Mouse (Mus musculus) urinary bladder, postnatal 36 days (tissue): ENCODE results near the gene Lemd1.
A peak's percentile ranks its signal among the peaks of the same experiment; 100 is the strongest.

Source experiments
- DNase-seq, 2 experiments: peaks; one replicate each; pipeline ENCODE4 v3.0.0; 2022; ENCODE audit warnings: low spot score in 2 of 2, mixed read lengths in 1 of 2

The Lemd1 gene

GRCm38 (mm10) chr1:132200562-132201510, 9.6 kb downstream of the Lemd1 start:
- DNase-seq = no peak

GRCm38 (mm10) chr1:132201511-132201860, 10.3 kb downstream of the Lemd1 start:
- no peak for DNase-seq

- no peak for DNase-seq
Observed at GRCm38 (mm10) chr1:132201936-132202335, 10.7 kb downstream of the Lemd1 start.

- DNase-seq = no peak
Observed at GRCm38 (mm10) chr1:132202771-132203170, 11.5 kb downstream of the Lemd1 start.

GRCm38 (mm10) chr1:132205958-132206357, 14.7 kb downstream of the Lemd1 start:
- no peak for DNase-seq

GRCm38 (mm10) chr1:132206828-132207227, 15.6 kb downstream of the Lemd1 start:
- DNase-seq = no peak

- no peak for DNase-seq
Observed at GRCm38 (mm10) chr1:132208154-132208553, 16.9 kb downstream of the Lemd1 start.

GRCm38 (mm10) chr1:132209400-132209799, 18.2 kb downstream of the Lemd1 start:
- DNase-seq = no peak

- DNase-seq = no peak
Observed at GRCm38 (mm10) chr1:132210922-132211321, 19.7 kb downstream of the Lemd1 start.

- no peak for DNase-seq
Observed at GRCm38 (mm10) chr1:132211672-132212071, 20.4 kb downstream of the Lemd1 start.

GRCm38 (mm10) chr1:132212218-132212617, 21.0 kb downstream of the Lemd1 start:
- DNase-seq = peak; percentile 37 to 55

GRCm38 (mm10) chr1:132213076-132213475, 21.8 kb downstream of the Lemd1 start:
- no peak for DNase-seq

GRCm38 (mm10) chr1:132216276-132216675, 25.0 kb downstream of the Lemd1 start:
- DNase-seq = no peak

GRCm38 (mm10) chr1:132221627-132222026, 30.4 kb downstream of the Lemd1 start:
- no peak for DNase-seq

- DNase-seq = no peak
Observed at GRCm38 (mm10) chr1:132222166-132222565, 30.9 kb downstream of the Lemd1 start.

GRCm38 (mm10) chr1:132226297-132227080, 35.3 kb downstream of the Lemd1 start:
- no peak for DNase-seq

GRCm38 (mm10) chr1:132229667-132230066, 38.4 kb downstream of the Lemd1 start, which contains the start of gene Gm10188:
Gene Gm10188, minus strand, starts transcription at chr1:132229767.
- no peak for DNase-seq

GRCm38 (mm10) chr1:132231470-132232274, 40.4 kb downstream of the Lemd1 start:
- no peak for DNase-seq

GRCm38 (mm10) chr1:132233566-132233965, 42.3 kb downstream of the Lemd1 start:
- DNase-seq = peak in 1 of 2 experiments; percentile 16

- DNase-seq = no peak
Observed at GRCm38 (mm10) chr1:132234757-132235273, 43.6 kb downstream of the Lemd1 start.

GRCm38 (mm10) chr1:132237585-132238159, 46.4 kb downstream of the Lemd1 start:
- DNase-seq = peak; percentile 23 to 51
